Mouse (Mus musculus) liver, embryonic 12.5 days (tissue): Measurements from ENCODE around the gene Vgll4. TPM values are rescaled to one million over a fixed set of nuclear protein-coding genes. Genes with fewer than 3 reads are reported as not detected.

Experiments used
- ATAC-seq: fragments of 200-750 bp; cut with Nextera tagmentation; 2 replicates; pipeline ENCODE4 v1.8.0; 2017; ENCODE audit warnings: moderate number of reproducible peaks, mild to moderate bottlenecking, moderate library complexity
- H3K27ac ChIP-seq: fragments of 300-500 bp; sonication (generic); 2 replicates; pipeline ENCODE4 v1.5.1; 2016; ENCODE audit warnings: mild to moderate bottlenecking
- H3K27me3 ChIP-seq: fragments of 300-500 bp; sonication (generic); replicated peaks from 2 replicates; pipeline ENCODE4 v1.6.1; 2016; ENCODE audit warnings: mild to moderate bottlenecking, moderate library complexity
- H3K36me3 ChIP-seq: fragments of 300-500 bp; sonication (generic); 2 replicates; pipeline ENCODE4 v1.6.1; 2016; ENCODE audit warnings: mild to moderate bottlenecking, moderate library complexity
- H3K4me1 ChIP-seq: fragments of 300-500 bp; sonication (generic); 2 replicates; pipeline ENCODE4 v1.6.1; 2016
- H3K4me2 ChIP-seq: fragments of 300-500 bp; sonication (generic); 2 replicates; pipeline ENCODE4 v1.6.1; 2016; ENCODE audit warnings: mild to moderate bottlenecking, moderate library complexity
- H3K4me3 ChIP-seq: fragments of 300-500 bp; sonication (generic); 2 replicates; pipeline ENCODE4 v1.5.1; 2016; ENCODE audit warnings: mild to moderate bottlenecking, moderate library complexity
- H3K9ac ChIP-seq: fragments of 300-500 bp; sonication (generic); 2 replicates; pipeline ENCODE4 v1.6.1; 2016; ENCODE audit warnings: mild to moderate bottlenecking, moderate library complexity
- H3K9me3 ChIP-seq: fragments of 300-500 bp; sonication (generic); replicated peaks from 2 replicates; pipeline ENCODE4 v1.6.1; 2016; ENCODE audit warnings: mild to moderate bottlenecking, moderate library complexity
- WGBS: fragments of 180-500 bp; shearing (Covaris S2); methylation state at CpG from one replicate; pipeline ENCODE4 v1.1.7; 2016; ENCODE audit not compliant: insufficient replicate concordance; 5-methylcytosine and 5-hydroxymethylcytosine counted together
- polyA plus RNA-seq: library from polyadenylated mRNA; unstranded; fragments of >200 nt; fragmentation: Nextera tagmentation; extraction: Ambion mirVana; gene quantifications from 2 replicates; pipeline ENCODE4 v1.2.1, GENCODE M21; 2016

The Vgll4 gene
- polyA plus RNA-seq: 19.3 and 20.6 TPM in 2 replicates

GRCm38 (mm10) chr6:114969213-114970120 is at the start of gene Vgll4:
Vgll4 (minus strand) TSS chr6:114969994.
- no peaks in the 10 kb centered on the region for H3K9me3 ChIP-seq
- peak within 1 kb of the TSS; percentile 80 for H3K4me2 ChIP-seq
- no peaks in the 10 kb centered on the region for H3K36me3 ChIP-seq
- H3K4me3 ChIP-seq: peak within 1 kb of the TSS; percentile 60
- H3K27ac ChIP-seq: no peak within 1 kb of the TSS
- WGBS: under 1% methylated on average over 79 of the region's 79 CpGs
- peaks cover 72% of the 10 kb centered on the region for H3K27me3 ChIP-seq
- H3K9ac ChIP-seq: peak within 1 kb of the TSS; percentile 49
- peaks cover 17% of the 10 kb centered on the region for H3K4me1 ChIP-seq
- peak; percentile 40 for ATAC-seq

GRCm38 (mm10) chr6:115015461-115015860 is 45.7 kb upstream of the Vgll4 start:
- Histone ChIP-seq H3K9ac (no peak overlapping the region), H3K36me3 (peaks cover 91% of the 10 kb centered on the region), H3K27me3 (no peaks in the 10 kb centered on the region), H3K4me2 (no peak overlapping the region), H3K27ac (no peak overlapping the region), H3K4me3 (no peak overlapping the region), H3K4me1 (no peaks in the 10 kb centered on the region), H3K9me3 (no peaks in the 10 kb centered on the region)
- WGBS: 60% methylated on average over 13 of the region's 13 CpGs
- ATAC-seq: no peak

- Histone ChIP-seq H3K36me3 (peaks cover 94% of the 10 kb centered on the region), H3K4me3 (no peak overlapping the region), H3K9me3 (no peaks in the 10 kb centered on the region), H3K4me2 (no peak overlapping the region), H3K4me1 (no peaks in the 10 kb centered on the region), H3K27me3 (no peaks in the 10 kb centered on the region), H3K27ac (no peak overlapping the region), H3K9ac (no peak overlapping the region)
- ATAC-seq: no peak
- WGBS: 76% methylated on average over 4 of the region's 4 CpGs
Observed at GRCm38 (mm10) chr6:115013574-115013973, 43.8 kb upstream of the Vgll4 start.

GRCm38 (mm10) chr6:115011792-115012191 is 42.0 kb upstream of the Vgll4 start:
- no peak overlapping the region for H3K4me3 ChIP-seq
- H3K4me1 ChIP-seq: peaks cover 9% of the 10 kb centered on the region
- no peak for ATAC-seq
- 78% methylated on average over 8 of the region's 8 CpGs for WGBS
- H3K9ac ChIP-seq: no peak overlapping the region
- H3K9me3 ChIP-seq: no peaks in the 10 kb centered on the region
- peaks cover 79% of the 10 kb centered on the region for H3K36me3 ChIP-seq
- H3K27me3 ChIP-seq: no peaks in the 10 kb centered on the region
- no peak overlapping the region for H3K4me2 ChIP-seq
- no peak overlapping the region for H3K27ac ChIP-seq

- Histone ChIP-seq H3K4me2 (no peak overlapping the region), H3K4me3 (no peak overlapping the region), H3K9me3 (no peaks in the 10 kb centered on the region), H3K36me3 (peaks cover 69% of the 10 kb centered on the region), H3K27me3 (no peaks in the 10 kb centered on the region), H3K9ac (no peak overlapping the region), H3K27ac (no peak overlapping the region), H3K4me1 (peaks cover 10% of the 10 kb centered on the region)
- no peak for ATAC-seq
- WGBS: 81% methylated on average over 9 of the region's 9 CpGs
Observed at GRCm38 (mm10) chr6:115010815-115011214, 41.0 kb upstream of the Vgll4 start.

GRCm38 (mm10) chr6:115010304-115010703 is 40.5 kb upstream of the Vgll4 start:
- H3K4me3 ChIP-seq: no peak overlapping the region
- H3K27ac ChIP-seq: no peak overlapping the region
- no peaks in the 10 kb centered on the region for H3K27me3 ChIP-seq
- peaks cover 10% of the 10 kb centered on the region for H3K4me1 ChIP-seq
- H3K36me3 ChIP-seq: peaks cover 64% of the 10 kb centered on the region
- no peak overlapping the region for H3K9ac ChIP-seq
- no peak overlapping the region for H3K4me2 ChIP-seq
- no peak for ATAC-seq
- WGBS: 78% methylated on average over 9 of the region's 9 CpGs
- H3K9me3 ChIP-seq: no peaks in the 10 kb centered on the region

- ATAC-seq: peak; percentile 52; the same call in 1 of the 2 replicates
- no peaks in the 10 kb centered on the region for H3K9me3 ChIP-seq
- peaks cover 55% of the 10 kb centered on the region for H3K36me3 ChIP-seq
- H3K4me2 ChIP-seq: no peak overlapping the region
- no peak overlapping the region for H3K9ac ChIP-seq
- H3K27ac ChIP-seq: no peak overlapping the region
- peaks cover 10% of the 10 kb centered on the region for H3K4me1 ChIP-seq
- H3K4me3 ChIP-seq: no peak overlapping the region
- H3K27me3 ChIP-seq: no peaks in the 10 kb centered on the region
- 44% methylated on average over 5 of the region's 5 CpGs for WGBS
Observed at GRCm38 (mm10) chr6:115007728-115008127, 37.9 kb upstream of the Vgll4 start.

- Histone ChIP-seq H3K36me3 (peaks cover 48% of the 10 kb centered on the region), H3K9ac (no peak overlapping the region), H3K9me3 (no peaks in the 10 kb centered on the region), H3K27me3 (no peaks in the 10 kb centered on the region), H3K4me3 (no peak overlapping the region), H3K4me1 (peaks cover 10% of the 10 kb centered on the region), H3K4me2 (no peak overlapping the region), H3K27ac (no peak overlapping the region)
- ATAC-seq: 0 out of 2 replicates have a peak, but pooled peaks have one; percentile 35
- 45% methylated on average over 6 of the region's 6 CpGs for WGBS
Observed at GRCm38 (mm10) chr6:115006948-115007347, 37.2 kb upstream of the Vgll4 start.

GRCm38 (mm10) chr6:115006065-115006464 is 36.3 kb upstream of the Vgll4 start:
- Histone ChIP-seq H3K4me1 (peaks cover 10% of the 10 kb centered on the region), H3K4me3 (no peak overlapping the region), H3K9me3 (no peaks in the 10 kb centered on the region), H3K4me2 (no peak overlapping the region), H3K27me3 (no peaks in the 10 kb centered on the region), H3K27ac (no peak overlapping the region), H3K9ac (no peak overlapping the region), H3K36me3 (peaks cover 39% of the 10 kb centered on the region)
- no peak for ATAC-seq
- 64% methylated on average over 3 of the region's 3 CpGs for WGBS

- Histone ChIP-seq H3K9ac (no peak overlapping the region), H3K4me1 (peaks cover 10% of the 10 kb centered on the region), H3K36me3 (peaks cover 37% of the 10 kb centered on the region), H3K9me3 (no peaks in the 10 kb centered on the region), H3K27me3 (no peaks in the 10 kb centered on the region), H3K27ac (no peak overlapping the region), H3K4me3 (no peak overlapping the region), H3K4me2 (no peak overlapping the region)
- ATAC-seq: no peak
- WGBS: 76% methylated on average over 8 of the region's 8 CpGs
Observed at GRCm38 (mm10) chr6:115005351-115005890, 35.6 kb upstream of the Vgll4 start.

- Histone ChIP-seq H3K4me2 (no peak overlapping the region), H3K9ac (no peak overlapping the region), H3K36me3 (peaks cover 37% of the 10 kb centered on the region), H3K4me1 (peaks cover 10% of the 10 kb centered on the region), H3K9me3 (no peaks in the 10 kb centered on the region), H3K27me3 (no peaks in the 10 kb centered on the region), H3K27ac (no peak overlapping the region), H3K4me3 (no peak overlapping the region)
- 85% methylated on average over 8 of the region's 8 CpGs for WGBS
- ATAC-seq: no peak
Observed at GRCm38 (mm10) chr6:115004636-115005035, 34.8 kb upstream of the Vgll4 start.

- Histone ChIP-seq H3K4me3 (no peak overlapping the region), H3K9ac (no peak overlapping the region), H3K9me3 (no peaks in the 10 kb centered on the region), H3K27ac (no peak overlapping the region), H3K27me3 (no peaks in the 10 kb centered on the region), H3K4me1 (no peaks in the 10 kb centered on the region), H3K36me3 (peaks cover 17% of the 10 kb centered on the region), H3K4me2 (no peak overlapping the region)
- ATAC-seq: no peak
- WGBS: 68% methylated on average over 16 of the region's 16 CpGs
Observed at GRCm38 (mm10) chr6:114998374-114999031, 28.7 kb upstream of the Vgll4 start.
